Mouse (Mus musculus) liver, embryonic 14.5 days (tissue): ENCODE data around the gene Pdzrn4.

Experiments used
- CTCF ChIP-seq: IDR thresholded peaks from 2 replicates; pipeline ENCODE4 v1.5.1; 2016; ENCODE audit warnings: antibody characterized with exemption, low read depth, control low read depth
- EP300 ChIP-seq: IDR thresholded peaks from 2 replicates; pipeline ENCODE4 v1.6.1; 2016; ENCODE audit warnings: antibody characterized with exemption, low read depth

DNA sequence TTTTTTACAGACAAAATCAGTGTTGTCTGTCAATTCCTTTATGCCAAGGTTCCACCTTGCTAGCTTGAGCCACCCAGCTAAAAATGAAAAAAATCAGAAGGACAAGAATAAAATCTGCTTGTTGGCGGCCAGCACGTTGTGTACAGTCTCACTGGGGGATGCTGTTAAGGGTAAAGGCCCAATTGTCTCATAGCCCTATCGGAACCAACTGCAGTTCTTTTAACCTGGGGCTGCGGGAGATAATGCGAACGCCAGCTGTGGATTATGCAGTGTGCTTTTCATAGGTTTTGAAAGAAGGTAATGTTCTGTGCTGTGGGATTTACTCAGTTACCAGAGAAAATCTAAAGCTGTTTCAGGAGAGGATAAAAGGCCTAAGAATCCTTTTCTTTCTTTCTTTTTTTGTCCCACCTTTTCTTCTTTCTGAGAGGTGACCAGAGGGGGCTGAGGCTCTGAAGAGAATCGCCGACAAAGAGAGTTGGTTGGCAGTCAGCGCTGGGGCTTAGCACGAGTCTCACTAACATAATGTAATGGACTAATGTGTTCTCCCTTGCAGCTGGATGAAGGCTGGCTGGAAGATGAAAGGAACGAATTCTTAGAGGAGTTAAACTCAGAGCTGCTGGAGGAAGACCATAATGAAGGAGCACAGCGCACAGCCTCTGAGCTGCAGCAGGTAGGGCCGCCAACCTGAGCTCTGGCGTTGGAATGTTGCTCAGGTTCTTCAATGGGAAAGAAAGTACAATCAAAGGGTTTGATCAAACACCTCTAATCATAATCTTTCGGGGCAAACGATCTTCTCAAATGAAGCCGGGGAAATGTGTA lies 360.6 kb downstream of the Pdzrn4 start:
- TF ChIP-seq EP300 (no peak), CTCF (no peak)
